Mouse (Mus musculus): ENCODE data around the gene Acp1.

GRCm38 (mm10) chr12:30883986-30884621 lies 27.3 kb downstream of the Acp1 start, which contains the start of gene Alkal2:
- TF ChIP-seq CTCF (IDR thresholded peaks at IDR 0.05; ENCODE audit: control insufficient read depth, insufficient read depth, insufficient read length): no peak
- TF ChIP-seq MAX (IDR thresholded peaks at IDR 0.05): no peak
- no peak for TF ChIP-seq USF1 (IDR thresholded peaks at IDR 0.05; ENCODE audit: low read depth)
- no peak for TF ChIP-seq CEBPB (IDR thresholded peaks at IDR 0.05; ENCODE audit: low read depth)
- TF ChIP-seq FOSL1 (IDR thresholded peaks at IDR 0.05; ENCODE audit: insufficient read depth, low read length, poor library complexity, severe bottlenecking): no peak

All from C2C12 (cell line).